Mouse (Mus musculus) monocyte, adult 2 months (primary cell): ENCODE results near the gene Krtap29-1.

Experiments
- DNase-seq, 2 experiments: peaks; one replicate each; pipeline ENCODE4 v3.0.0; 2022; ENCODE audit warnings: low spot score in 2 of 2, low read depth in 1 of 2

The Krtap29-1 gene

GRCm38 (mm10) chr11:99978953-99979352 is at the start of gene Krtap29-1:
TSS of gene Krtap29-1 (minus strand) at chr11:99979053.
- DNase-seq, result no peak

GRCm38 (mm10) chr11:100021438-100021837 is 42.6 kb upstream of the Krtap29-1 start:
- no peak for DNase-seq

- no peak for DNase-seq
These were observed 40.6 kb upstream of the Krtap29-1 start for GRCm38 (mm10) chr11:100019466-100019865.

- no peak for DNase-seq
These were observed 37.3 kb upstream of the Krtap29-1 start, which contains the start of gene Krt33a for GRCm38 (mm10) chr11:100016112-100016511. TSS of gene Krt33a (minus strand) at chr11:100016212.

- no peak for DNase-seq
These were observed 34.9 kb upstream of the Krtap29-1 start for GRCm38 (mm10) chr11:100013691-100014171.

- DNase-seq, result no peak
These were observed 31.8 kb upstream of the Krtap29-1 start for GRCm38 (mm10) chr11:100010682-100011081.

GRCm38 (mm10) chr11:100008336-100008735 is 29.5 kb upstream of the Krtap29-1 start:
- DNase-seq, result no peak

- no peak for DNase-seq
These were observed 27.8 kb upstream of the Krtap29-1 start for GRCm38 (mm10) chr11:100006624-100007023.

GRCm38 (mm10) chr11:100005905-100006304 is 27.1 kb upstream of the Krtap29-1 start:
- no peak for DNase-seq

GRCm38 (mm10) chr11:100004846-100005245 is 26.0 kb upstream of the Krtap29-1 start:
- DNase-seq, result no peak

- no peak for DNase-seq
These were observed 20.2 kb upstream of the Krtap29-1 start for GRCm38 (mm10) chr11:99999091-99999490.

- no peak for DNase-seq
These were observed 15.5 kb upstream of the Krtap29-1 start for GRCm38 (mm10) chr11:99994384-99994661.

- DNase-seq, result no peak
These were observed 14.9 kb upstream of the Krtap29-1 start, which contains the start of gene Krtap17-1 for GRCm38 (mm10) chr11:99993620-99994383. TSS of gene Krtap17-1 (minus strand) at chr11:99993994.

- no peak for DNase-seq
These were observed 11.7 kb upstream of the Krtap29-1 start for GRCm38 (mm10) chr11:99990571-99990970.

GRCm38 (mm10) chr11:99989881-99990405 is 11.1 kb upstream of the Krtap29-1 start:
- DNase-seq, result no peak

- no peak for DNase-seq
These were observed 9.7 kb upstream of the Krtap29-1 start for GRCm38 (mm10) chr11:99988530-99988929.

- no peak for DNase-seq
These were observed 7.4 kb upstream of the Krtap29-1 start, which contains the start of gene Krtap16-1 for GRCm38 (mm10) chr11:99986180-99986647. TSS of gene Krtap16-1 (minus strand) at chr11:99986597.

GRCm38 (mm10) chr11:99985291-99986092 is 6.6 kb upstream of the Krtap29-1 start:
- no peak for DNase-seq

GRCm38 (mm10) chr11:99983442-99983841 is 4.6 kb upstream of the Krtap29-1 start:
- DNase-seq, result no peak

- no peak for DNase-seq
These were observed 3.9 kb upstream of the Krtap29-1 start for GRCm38 (mm10) chr11:99982731-99983130.

- no peak for DNase-seq
These were observed 12.9 kb downstream of the Krtap29-1 start for GRCm38 (mm10) chr11:99965961-99966360.

GRCm38 (mm10) chr11:99964213-99964612 is 14.6 kb downstream of the Krtap29-1 start:
- no peak for DNase-seq
